Mouse (Mus musculus): Measurements from ENCODE around the gene Amn.

- TF ChIP-seq CTCF (IDR thresholded peaks at IDR 0.05; ENCODE audit: low read depth) (no peak), EP300 (IDR thresholded peaks at IDR 0.05; ENCODE audit: low read depth) (no peak)
Measured at GRCm38 (mm10) chr12:111276371-111276770, 5.5 kb downstream of the Amn start.

Data from heart, postnatal 0 days (tissue).